Mouse (Mus musculus) heart, embryonic 11.5 days (tissue): Measurements from ENCODE around the gene Mertk. TPM values are rescaled to one million over a fixed set of nuclear protein-coding genes. Genes with fewer than 3 reads are reported as not detected.

Experiments
- ATAC-seq: fragments of 200-750 bp; cut with Nextera tagmentation; replicated peaks from 2 replicates; pipeline ENCODE4 v1.8.0; 2017; ENCODE audit warnings: moderate library complexity; ENCODE audit not compliant: insufficient number of reproducible peaks, low FRiP score, low TSS enrichment
- H3K27ac ChIP-seq: fragments of 300-500 bp; sonication (generic); 2 replicates; pipeline ENCODE4 v1.5.1; 2014; ENCODE audit warnings: mild to moderate bottlenecking, low read depth, low read length
- H3K27me3 ChIP-seq: fragments of 300-500 bp; sonication (generic); 2 replicates; pipeline ENCODE4 v1.6.1; 2014; ENCODE audit warnings: mild to moderate bottlenecking, low read length, mixed read lengths; ENCODE audit not compliant: control insufficient read depth, insufficient read depth
- H3K36me3 ChIP-seq: fragments of 300-500 bp; sonication (generic); 2 replicates; pipeline ENCODE4 v1.6.1; 2014; ENCODE audit warnings: mild to moderate bottlenecking, low read length, moderate library complexity, mixed read lengths; ENCODE audit not compliant: control insufficient read depth, insufficient read depth
- H3K4me1 ChIP-seq: fragments of 300-500 bp; sonication (generic); 2 replicates; pipeline ENCODE4 v1.6.1; 2014; ENCODE audit warnings: low read length; ENCODE audit not compliant: control insufficient read depth, insufficient read depth
- H3K4me2 ChIP-seq: fragments of 300-500 bp; sonication (generic); 2 replicates; pipeline ENCODE4 v1.6.1; 2014; ENCODE audit warnings: mild to moderate bottlenecking, moderate library complexity
- H3K4me3 ChIP-seq: fragments of 300-500 bp; sonication (generic); 2 replicates; pipeline ENCODE4 v1.5.1; 2014; ENCODE audit warnings: low read depth, low read length
- H3K9ac ChIP-seq: fragments of 300-500 bp; sonication (generic); 2 replicates; pipeline ENCODE4 v1.6.1; 2014; ENCODE audit warnings: mild to moderate bottlenecking, low read depth, low read length, moderate library complexity
- H3K9me3 ChIP-seq: fragments of 300-500 bp; sonication (generic); replicated peaks from 2 replicates; pipeline ENCODE4 v1.6.1; 2016; ENCODE audit warnings: low read length; ENCODE audit not compliant: control insufficient read depth
- WGBS: fragments of 180-500 bp; shearing (Covaris S2); extraction: QIAGEN DNeasy Blood & Tissue Kit; methylation state at CpG from one replicate; pipeline ENCODE4 v1.1.7; 2014; ENCODE audit not compliant: insufficient replicate concordance; 5-methylcytosine and 5-hydroxymethylcytosine counted together
- polyA plus RNA-seq: library from polyadenylated mRNA; unstranded; fragments of >200 nt; fragmentation: Nextera tagmentation; extraction: Ambion mirVana; gene quantifications from 2 replicates; pipeline ENCODE4 v1.2.1, GENCODE M21; 2014

Mertk gene
- polyA plus RNA-seq, 1 experiment from 2014 or later, result 4.1 TPM

GRCm38 (mm10) chr2:128727552-128727951, 28.8 kb downstream of the Mertk start:
- Histone ChIP-seq H3K9ac (no peak overlapping the region), H3K27me3 (no peaks in the 10 kb centered on the region), H3K27ac (peak overlapping the region; percentile 75), H3K36me3 (peaks cover 3% of the 10 kb centered on the region), H3K4me2 (peak overlapping the region; percentile 21), H3K4me3 (no peak overlapping the region), H3K9me3 (no peaks in the 10 kb centered on the region), H3K4me1 (no peaks in the 10 kb centered on the region)
- WGBS, result 27% methylated on average over 3 of the region's 3 CpGs
- peak; percentile 49; the same call in 1 of the 2 replicates for ATAC-seq

- H3K9ac ChIP-seq, result no peak overlapping the region
These were observed 29.3 kb downstream of the Mertk start for GRCm38 (mm10) chr2:128728066-128728465.

GRCm38 (mm10) chr2:128729141-128729540, 30.4 kb downstream of the Mertk start:
- Histone ChIP-seq H3K4me1 (no peaks in the 10 kb centered on the region), H3K27me3 (no peaks in the 10 kb centered on the region), H3K4me3 (no peak overlapping the region), H3K9me3 (no peaks in the 10 kb centered on the region), H3K9ac (no peak overlapping the region), H3K4me2 (no peak overlapping the region), H3K27ac (no peak overlapping the region), H3K36me3 (peaks cover 2% of the 10 kb centered on the region; the same call in 1 of the 2 replicates)
- ATAC-seq, result no peak
- WGBS, result 68% methylated on average over 7 of the region's 7 CpGs

More at GRCm38 (mm10) chr2:128728066-128728465, 29.3 kb downstream of the Mertk start:
- H3K4me2 ChIP-seq, result peak overlapping the region; percentile 21
- WGBS, result 69% methylated on average over 4 of the region's 4 CpGs
- no peaks in the 10 kb centered on the region for H3K27me3 ChIP-seq
- peaks cover 3% of the 10 kb centered on the region for H3K36me3 ChIP-seq
- no peaks in the 10 kb centered on the region for H3K4me1 ChIP-seq
- no peak overlapping the region for H3K4me3 ChIP-seq
- no peak for ATAC-seq
- H3K9me3 ChIP-seq, result no peaks in the 10 kb centered on the region
- H3K27ac ChIP-seq, result peak overlapping the region; percentile 75

GRCm38 (mm10) chr2:128731514-128731913, 32.8 kb downstream of the Mertk start:
- 74% methylated on average over 10 of the region's 10 CpGs for WGBS
- H3K4me1 ChIP-seq, result no peaks in the 10 kb centered on the region
- no peaks in the 10 kb centered on the region for H3K36me3 ChIP-seq
- H3K27me3 ChIP-seq, result no peaks in the 10 kb centered on the region
- H3K27ac ChIP-seq, result no peak overlapping the region
- no peak for ATAC-seq
- no peak overlapping the region for H3K4me3 ChIP-seq
- no peaks in the 10 kb centered on the region for H3K9me3 ChIP-seq
- no peak overlapping the region for H3K9ac ChIP-seq
- no peak overlapping the region for H3K4me2 ChIP-seq

- ATAC-seq, result no peak
- H3K27ac ChIP-seq, result no peak overlapping the region
- WGBS, result 83% methylated on average over 1 of the region's 1 CpGs
These were observed 33.2 kb downstream of the Mertk start for GRCm38 (mm10) chr2:128731951-128732350.

GRCm38 (mm10) chr2:128735089-128735488, 36.3 kb downstream of the Mertk start:
- Histone ChIP-seq H3K4me1 (no peaks in the 10 kb centered on the region), H3K36me3 (no peaks in the 10 kb centered on the region), H3K4me2 (no peak overlapping the region), H3K27ac (no peak overlapping the region), H3K9ac (no peak overlapping the region), H3K4me3 (no peak overlapping the region), H3K9me3 (no peaks in the 10 kb centered on the region), H3K27me3 (no peaks in the 10 kb centered on the region)
- ATAC-seq, result no peak
- WGBS, result 44% methylated on average over 3 of the region's 3 CpGs

More at GRCm38 (mm10) chr2:128731951-128732350, 33.2 kb downstream of the Mertk start:
- no peak overlapping the region for H3K9ac ChIP-seq
- H3K36me3 ChIP-seq, result no peaks in the 10 kb centered on the region
- H3K4me3 ChIP-seq, result no peak overlapping the region
- no peaks in the 10 kb centered on the region for H3K4me1 ChIP-seq
- H3K4me2 ChIP-seq, result no peak overlapping the region
- no peaks in the 10 kb centered on the region for H3K27me3 ChIP-seq
- no peaks in the 10 kb centered on the region for H3K9me3 ChIP-seq

GRCm38 (mm10) chr2:128737051-128737450, 38.3 kb downstream of the Mertk start:
- WGBS, result 74% methylated on average over 2 of the region's 2 CpGs

GRCm38 (mm10) chr2:128737796-128738195, 39.0 kb downstream of the Mertk start:
- H3K4me1 ChIP-seq, result no peaks in the 10 kb centered on the region
- no peaks in the 10 kb centered on the region for H3K27me3 ChIP-seq
- no peaks in the 10 kb centered on the region for H3K36me3 ChIP-seq
- H3K4me2 ChIP-seq, result no peak overlapping the region
- H3K4me3 ChIP-seq, result no peak overlapping the region
- no peak overlapping the region for H3K9ac ChIP-seq
- no peak overlapping the region for H3K27ac ChIP-seq
- 80% methylated on average over 4 of the region's 4 CpGs for WGBS
- no peak for ATAC-seq
- no peaks in the 10 kb centered on the region for H3K9me3 ChIP-seq

More at GRCm38 (mm10) chr2:128737051-128737450, 38.3 kb downstream of the Mertk start:
- Histone ChIP-seq H3K4me1 (no peaks in the 10 kb centered on the region), H3K27ac (no peak overlapping the region), H3K4me3 (no peak overlapping the region), H3K27me3 (no peaks in the 10 kb centered on the region), H3K9me3 (no peaks in the 10 kb centered on the region), H3K9ac (no peak overlapping the region), H3K36me3 (no peaks in the 10 kb centered on the region), H3K4me2 (no peak overlapping the region)
- no peak for ATAC-seq

GRCm38 (mm10) chr2:128738725-128739258, 40.0 kb downstream of the Mertk start:
- Histone ChIP-seq H3K4me3 (no peak overlapping the region), H3K4me1 (peaks cover 7% of the 10 kb centered on the region; the same call in 1 of the 2 replicates), H3K9ac (no peak overlapping the region), H3K27me3 (no peaks in the 10 kb centered on the region), H3K36me3 (no peaks in the 10 kb centered on the region), H3K4me2 (no peak overlapping the region), H3K9me3 (no peaks in the 10 kb centered on the region), H3K27ac (no peak overlapping the region)
- 88% methylated on average over 10 of the region's 10 CpGs for WGBS
- no peak for ATAC-seq
